Mouse (Mus musculus) liver, postnatal 0 days (tissue): ENCODE results near the gene Adgrb3.

ENCODE experiments used
- CTCF ChIP-seq: sonication (generic); IDR thresholded peaks from 2 replicates; pipeline ENCODE4 v1.5.1; 2016; ENCODE audit warnings: antibody characterized with exemption, low read depth
- EP300 ChIP-seq: IDR thresholded peaks from 2 replicates; pipeline ENCODE4 v1.6.1; 2016; ENCODE audit warnings: antibody characterized with exemption, low read depth, mild to moderate bottlenecking

DNA sequence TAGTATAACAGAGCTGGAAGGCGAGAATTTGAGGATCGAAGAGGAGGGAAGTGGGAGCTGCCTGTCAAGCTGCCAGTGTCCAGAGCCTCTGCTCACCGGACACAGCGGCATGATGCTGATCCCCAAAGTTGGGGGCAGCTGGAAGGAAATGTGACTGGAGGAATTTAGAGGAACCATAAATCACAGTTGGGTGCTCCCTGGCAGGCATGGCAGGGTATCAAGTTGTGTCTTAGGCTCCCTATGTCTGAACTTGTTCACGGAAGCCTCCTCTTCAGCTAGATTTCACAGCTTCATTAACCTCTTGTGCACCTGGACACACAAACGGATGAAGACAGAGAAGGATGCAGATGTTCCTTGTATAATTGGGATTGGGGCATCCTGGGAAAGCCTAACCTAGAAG, 722.8 kb downstream of the Adgrb3 start:
- TF ChIP-seq CTCF = no peak
- no peak for TF ChIP-seq EP300
